Mouse (Mus musculus) E14TG2a.4 (cell line): Measurements from ENCODE around the gene Rec114.

Experiments used
- CTCF ChIP-seq: conservative IDR thresholded peaks from 2 replicates; pipeline ENCODE4 v1.5.1; 2014; ENCODE audit warnings: low read length
- NANOG ChIP-seq: IDR thresholded peaks from 2 replicates; pipeline ENCODE4 v1.6.1; 2014; ENCODE audit warnings: borderline replicate concordance, low read length, mixed read lengths
- POU5F1 ChIP-seq: IDR thresholded peaks from 2 replicates; pipeline ENCODE4 v1.6.1; 2014; ENCODE audit warnings: low read length, borderline replicate concordance

DNA sequence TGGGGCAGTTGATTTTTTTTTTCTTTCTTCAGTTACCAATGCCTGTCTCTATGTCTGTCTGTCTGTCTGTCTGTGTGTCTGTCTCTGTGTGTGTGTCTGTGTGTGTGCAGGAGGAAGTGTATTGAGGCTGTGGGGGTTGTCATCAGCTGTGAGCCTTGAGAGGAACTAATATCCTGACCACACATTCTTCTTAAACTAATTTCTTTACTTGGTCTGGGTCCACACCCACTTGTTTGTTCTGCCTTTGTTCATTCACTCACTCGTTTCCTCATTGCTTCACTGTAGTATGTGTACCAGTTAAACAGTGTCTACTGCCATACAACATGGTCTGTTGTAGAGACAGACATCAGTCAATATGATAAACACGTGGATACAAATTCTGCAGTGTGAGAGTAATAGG lies 116.6 kb downstream of the Rec114 start:
- TF ChIP-seq CTCF: no peak
- no peak for TF ChIP-seq NANOG
- no peak for TF ChIP-seq POU5F1
